ENCODE assay signal across 18 mouse cellular contexts in the genomic region with DNA sequence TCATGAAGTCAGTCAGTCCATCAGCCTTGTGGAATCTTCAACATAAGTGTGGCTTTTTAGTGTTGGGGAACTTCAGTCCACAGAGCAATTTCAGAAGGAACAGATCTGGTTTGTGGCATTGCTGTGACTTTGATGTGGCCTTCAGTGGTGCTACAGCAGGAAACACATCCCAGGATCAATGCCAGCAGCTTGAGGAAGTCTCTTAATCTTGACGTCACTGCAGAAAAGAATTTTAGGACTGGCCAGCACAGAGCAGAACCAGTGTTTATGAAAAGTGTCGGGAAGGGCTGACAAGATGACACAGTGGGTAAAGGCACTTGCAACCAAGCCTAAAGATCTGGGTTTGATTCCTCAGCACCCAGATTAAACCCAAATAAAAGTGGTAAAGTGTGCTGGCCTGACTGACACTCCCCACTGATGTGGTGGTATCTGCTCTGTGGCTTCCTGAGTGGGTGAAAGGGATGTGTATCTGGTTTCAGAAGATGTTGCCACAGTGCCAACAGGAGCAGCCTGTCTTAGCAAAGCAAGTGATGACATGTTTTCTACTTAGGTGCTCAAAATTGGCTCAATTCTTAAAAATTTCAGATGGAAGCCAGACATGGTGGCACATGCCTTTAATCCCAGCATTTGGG. TPM values are rescaled to one million over a fixed set of nuclear protein-coding genes. Genes with fewer than 3 reads are reported as not detected.
DNase-seq lines count a peak whose midpoint lies in the region; ATAC-seq and TF ChIP-seq lines count a peak whose summit lies in the region.
"Had no signal": no experiment of that assay in that cellular context is flagged by ENCODE, and none has a peak within 500 bp of the region (broad histone marks: within the 10 kb centered on the region; RNA-seq: fewer than 3 reads in every experiment).

No protein-coding gene starts in this region.

- no peak for TF ChIP-seq EP300 in lung, postnatal 0 days (IDR thresholded peaks at IDR 0.05)

- no peaks in the 10 kb centered on the region for H3K9me3 ChIP-seq in lung, postnatal 0 days (ENCODE audit: low read length)
- H3K9me3 ChIP-seq: embryonic facial prominence, embryonic 13.5 days; forebrain, embryonic 13.5 days; hindbrain, embryonic 15.5 days; limb, embryonic 10.5 days had no signal

- peak; percentile 27 for DNase-seq in adrenal gland, adult 8-10 months
- DNase-seq in adrenal gland, adult 18-20 months (ENCODE audit: low spot score in 2 of 2): no peak
- DNase-seq in kidney, postnatal 14 days: peak; percentile 56
- no peak for DNase-seq in kidney, postnatal 4 days
- DNase-seq in T-cell, adult 2 months (ENCODE audit: low spot score): peak; percentile 72
- peak; percentile 58 for DNase-seq in lung, postnatal 0 days (ENCODE audit: low spot score)
- no peak for DNase-seq in cerebellum, postnatal 25 days
- no peak for DNase-seq in layer of hippocampus, adult 9-11 months
- DNase-seq: cerebellum, adult 9-10 months; liver, postnatal 0 days; thymus, adult 18-20 months had no signal

- 0 out of 2 replicates have a peak, but pooled peaks cover 1% of the 10 kb centered on the region for H3K4me1 ChIP-seq in lung, postnatal 0 days (ENCODE audit: insufficient read depth, low read depth, low read length)
- H3K4me1 ChIP-seq: forebrain, embryonic 13.5 days; hindbrain, embryonic 15.5 days had no signal

- H3K4me2 ChIP-seq in lung, postnatal 0 days (replicated peaks; ENCODE audit: low read depth, low read length): no peak overlapping the region
- H3K4me2 ChIP-seq: embryonic facial prominence, embryonic 13.5 days; forebrain, embryonic 13.5 days; hindbrain, embryonic 15.5 days had no signal

- H3K4me3 ChIP-seq in lung, postnatal 0 days (ENCODE audit: low read depth, low read length): no peak overlapping the region
- H3K4me3 ChIP-seq: embryonic facial prominence, embryonic 13.5 days; forebrain, embryonic 13.5 days; hindbrain, embryonic 15.5 days; limb, embryonic 10.5 days had no signal

- 20% methylated on average over 2 of the region's 2 CpGs for WGBS in lung, postnatal 0 days

- TF ChIP-seq CTCF in lung, postnatal 0 days (IDR thresholded peaks at IDR 0.05): no peak

- peak; percentile 35; the same call in 1 of the 2 replicates for ATAC-seq in lung, postnatal 0 days
- ATAC-seq: forebrain, embryonic 13.5 days; liver, postnatal 0 days had no signal

- H3K27ac ChIP-seq in lung, postnatal 0 days (ENCODE audit: low read length): no peak overlapping the region
- H3K27ac ChIP-seq: embryonic facial prominence, embryonic 13.5 days; forebrain, embryonic 13.5 days; hindbrain, embryonic 15.5 days; limb, embryonic 10.5 days had no signal

- no peaks in the 10 kb centered on the region for H3K36me3 ChIP-seq in lung, postnatal 0 days (ENCODE audit: insufficient read depth, low read length)
- H3K36me3 ChIP-seq: embryonic facial prominence, embryonic 13.5 days; hindbrain, embryonic 15.5 days; limb, embryonic 10.5 days had no signal

- H3K27me3 ChIP-seq in lung, postnatal 0 days (replicated peaks; ENCODE audit: insufficient read depth, low read length): no peaks in the 10 kb centered on the region
- H3K27me3 ChIP-seq: forebrain, embryonic 13.5 days; hindbrain, embryonic 15.5 days had no signal

- H3K9ac ChIP-seq in lung, postnatal 0 days (replicated peaks; ENCODE audit: low read depth): no peak overlapping the region
- H3K9ac ChIP-seq: embryonic facial prominence, embryonic 13.5 days; forebrain, embryonic 13.5 days; hindbrain, embryonic 15.5 days; liver, postnatal 0 days had no signal

RNA-seq across cellular contexts. Expression of gene Pvr, which starts 6.0 kb away (rescaled TPM):
- 10 to 100 TPM; 20.6 to 34.2 (median 24.5) TPM for total RNA-seq in adrenal gland, adult 8-10 months (2022)
- total RNA-seq in adrenal gland, adult 18-20 months (2021): 10 to 100 TPM; 20.8 to 32.4 TPM
- 20.8 and 24.3 TPM in 2 replicates for polyA plus RNA-seq in lung, postnatal 0 days (2015; fragmentation: Nextera tagmentation; extraction: Ambion mirVana)

RNA-seq across cellular contexts. Expression of gene Igsf23, which starts 23.6 kb away (rescaled TPM):
- total RNA-seq in adrenal gland, adult 8-10 months (2022): not detected
- not detected for total RNA-seq in adrenal gland, adult 18-20 months (2021)
- 0.70 and 0.90 TPM in 2 replicates for polyA plus RNA-seq in lung, postnatal 0 days (2015; fragmentation: Nextera tagmentation; extraction: Ambion mirVana)
- total RNA-seq: midbrain, postnatal 0 days had no signal
- polyA plus RNA-seq: embryonic facial prominence, embryonic 13.5 days; forebrain, embryonic 13.5 days; hindbrain, embryonic 15.5 days; midbrain, postnatal 0 days had no signal

RNA-seq across cellular contexts. Expression of gene Ceacam20, which starts 38.2 kb away (rescaled TPM):
- not detected for total RNA-seq in adrenal gland, adult 8-10 months (2022)
- not detected for total RNA-seq in adrenal gland, adult 18-20 months (2021)
- polyA plus RNA-seq in lung, postnatal 0 days (2015; fragmentation: Nextera tagmentation; extraction: Ambion mirVana): not detected in 2 replicates
- total RNA-seq: midbrain, postnatal 0 days; neutrophil, adult 5-6 weeks had no signal
- polyA plus RNA-seq: C2C12; embryonic facial prominence, embryonic 13.5 days; forebrain, embryonic 13.5 days; hindbrain, embryonic 15.5 days; limb, embryonic 10.5 days; liver, postnatal 0 days; midbrain, postnatal 0 days had no signal

RNA-seq across cellular contexts. Expression of gene Ceacam19, which starts 39.2 kb away (rescaled TPM):
- not detected for total RNA-seq in adrenal gland, adult 8-10 months (2022)
- not detected for total RNA-seq in adrenal gland, adult 18-20 months (2021)
- polyA plus RNA-seq in lung, postnatal 0 days (2015; fragmentation: Nextera tagmentation; extraction: Ambion mirVana): 0.04 TPM in 1 of 2 replicates, not detected in the other
- polyA plus RNA-seq: C2C12; forebrain, embryonic 13.5 days; hindbrain, embryonic 15.5 days; limb, embryonic 10.5 days; liver, postnatal 0 days; midbrain, postnatal 0 days had no signal

Comparison
In these comparisons a context has a peak if more than half of its experiments do, and no peak if none do; other contexts are left out.
1. DNase-seq: peak in adrenal gland, adult 8-10 months (single experiment), kidney, postnatal 14 days (single experiment), T-cell, adult 2 months (single experiment) and lung, postnatal 0 days (single experiment); none in adrenal gland, adult 18-20 months (0 of 2), kidney, postnatal 4 days (0 of 2), cerebellum, postnatal 25 days (0 of 2) and layer of hippocampus, adult 9-11 months (single experiment).